Mouse (Mus musculus): ENCODE data around the gene Kat5. TPM values are rescaled to one million over a fixed set of nuclear protein-coding genes. Genes with fewer than 3 reads are reported as not detected.

Gene Kat5
- total and polyA plus RNA-seq, 3 experiments: 46.5 to 106 (median 62.8) TPM

- TF ChIP-seq PAX5 (IDR thresholded peaks at IDR 0.05; ENCODE audit: low read length): no peak
These were observed at the start of gene Kat5 (continued) for GRCm38 (mm10) chr19:5609547-5610404.

GRCm38 (mm10) chr19:5654720-5655298 is 44.8 kb upstream of the Kat5 start:
- in situ Hi-C loops (cut with MboI; ENCODE audit: low pct_ligation_motif_present, low pct_unique_long_range_greater_than_20kb, low sequenced_read_pairs): no loop called here

GRCm38 (mm10) chr19:5653969-5654719 is 44.1 kb upstream of the Kat5 start:
- H3K27ac ChIP-seq (ENCODE audit: insufficient read depth, low read depth): no peak overlapping the region
- peaks cover 13% of the 10 kb centered on the region for H3K9me3 ChIP-seq (replicated peaks; ENCODE audit: low read length)
- H3K27me3 ChIP-seq (replicated peaks): no peaks in the 10 kb centered on the region
- TF ChIP-seq USF2 (conservative IDR thresholded peaks at IDR 0.05; ENCODE audit: low read depth, low read length): no peak
- TF ChIP-seq BHLHE40 (IDR thresholded peaks at IDR 0.05; ENCODE audit: low read depth, low read length): no peak
- no peak for TF ChIP-seq IRF4 (IDR thresholded peaks at IDR 0.05; ENCODE audit: low read depth, low read length)
- TF ChIP-seq TCF12 (IDR thresholded peaks at IDR 0.05; ENCODE audit: low read depth, low read length): no peak
- no peak for TF ChIP-seq GABPA (IDR thresholded peaks at IDR 0.05; ENCODE audit: insufficient replicate concordance, low read depth, low read length)
- no peak for TF ChIP-seq ELF1 (IDR thresholded peaks at IDR 0.05; ENCODE audit: low read depth, low read length)
- no peak for TF ChIP-seq E2F4 (IDR thresholded peaks at IDR 0.05; ENCODE audit: insufficient replicate concordance, low read depth, low read length)
- TF ChIP-seq JUN (IDR thresholded peaks at IDR 0.05; ENCODE audit: insufficient read depth, low read depth, low read length): no peak
- TF ChIP-seq ETS1 (conservative IDR thresholded peaks at IDR 0.05; ENCODE audit: low read depth, low read length): no peak
- no peak for TF ChIP-seq TBP (conservative IDR thresholded peaks at IDR 0.05; ENCODE audit: low read depth, low read length)
- no peak for TF ChIP-seq MAFK (IDR thresholded peaks at IDR 0.05; ENCODE audit: insufficient replicate concordance, low read length)
- TF ChIP-seq NRF1 (IDR thresholded peaks at IDR 0.05; ENCODE audit: low read depth, low read length): no peak
- no peak for TF ChIP-seq KAT2A (IDR thresholded peaks at IDR 0.05; ENCODE audit: insufficient replicate concordance, low read length)
- TF ChIP-seq POLR2A (IDR thresholded peaks at IDR 0.05; ENCODE audit: low read depth, low read length): no peak
- TF ChIP-seq CHD2 (IDR thresholded peaks at IDR 0.05; ENCODE audit: low read length): no peak
- TF ChIP-seq ZKSCAN1 (IDR thresholded peaks at IDR 0.05; ENCODE audit: borderline replicate concordance, low read depth, low read length): no peak
- no peaks in the 10 kb centered on the region for H3K79me2 ChIP-seq (replicated peaks; ENCODE audit: control insufficient read depth, extremely low read depth, insufficient read depth, poor library complexity, severe bottlenecking)
- no peak for DNase-seq (ENCODE audit: extremely low read depth)
- no peak overlapping the region for H3K9ac ChIP-seq (ENCODE audit: insufficient read depth, low read depth)
- H3K4me1 ChIP-seq (ENCODE audit: control insufficient read depth in 1 of 2, insufficient read depth in 2 of 2): peaks cover 4 to 8% of the 10 kb centered on the region in 2 experiments
- H3K36me3 ChIP-seq (replicated peaks in 1 of 2; ENCODE audit: control insufficient read depth in 1 of 2, insufficient read depth in 1 of 2, low read length in 1 of 2): peaks cover 66 to 88% of the 10 kb centered on the region in 2 experiments
- no peak overlapping the region for H3K4me2 ChIP-seq (ENCODE audit: insufficient read depth, low read depth, poor library complexity, severe bottlenecking)
- in situ Hi-C loops (cut with MboI; ENCODE audit: low pct_ligation_motif_present, low pct_unique_long_range_greater_than_20kb, low sequenced_read_pairs): no loop called here
- dilution Hi-C loops (cut with MboI; ENCODE audit: extremely low pct_ligation_motif_present, extremely low pct_unique_long_range_greater_than_20kb, low sequenced_read_pairs): no loop called here
- H3K4me3 ChIP-seq (replicated peaks in 1 of 3; ENCODE audit: low read depth in 2 of 3, low read length in 2 of 3, poor library complexity in 1 of 3): no peak overlapping the region

More at GRCm38 (mm10) chr19:5654720-5655298, 44.8 kb upstream of the Kat5 start:
- no peak for TF ChIP-seq RAD21 (IDR thresholded peaks at IDR 0.05; ENCODE audit: low read depth, low read length)
- TF ChIP-seq PAX5 (IDR thresholded peaks at IDR 0.05; ENCODE audit: low read length): no peak
- no peak for TF ChIP-seq GABPA (IDR thresholded peaks at IDR 0.05; ENCODE audit: insufficient replicate concordance, low read depth, low read length)
- TF ChIP-seq MAZ (IDR thresholded peaks at IDR 0.05; ENCODE audit: low read depth, low read length): no peak
- TF ChIP-seq UBTF (IDR thresholded peaks at IDR 0.05; ENCODE audit: low read depth, low read length): no peak
- TF ChIP-seq KAT2A (IDR thresholded peaks at IDR 0.05; ENCODE audit: insufficient replicate concordance, low read length): no peak
- TF ChIP-seq NRF1 (IDR thresholded peaks at IDR 0.05; ENCODE audit: low read depth, low read length): no peak
- no peak for TF ChIP-seq RCOR1 (conservative IDR thresholded peaks at IDR 0.05; ENCODE audit: low read depth, low read length)
- no peak for TF ChIP-seq SMC3 (IDR thresholded peaks at IDR 0.05; ENCODE audit: low read depth, low read length)
- no peak for TF ChIP-seq CHD1 (IDR thresholded peaks at IDR 0.05; ENCODE audit: low read depth, low read length)
- TF ChIP-seq ZNF384 (IDR thresholded peaks at IDR 0.05; ENCODE audit: low read depth, low read length): no peak
- TF ChIP-seq MXI1 (IDR thresholded peaks at IDR 0.05; ENCODE audit: low read depth, low read length): no peak
- no peak for TF ChIP-seq SIN3A (IDR thresholded peaks at IDR 0.05; ENCODE audit: low read length)
- H3K4me3 ChIP-seq (replicated peaks in 1 of 3; ENCODE audit: low read depth in 2 of 3, low read length in 2 of 3, poor library complexity in 1 of 3): no peak overlapping the region
- peaks cover 0 to 2% of the 10 kb centered on the region in 2 experiments; a peak in 2 of 4 replicates for H3K4me1 ChIP-seq (ENCODE audit: control insufficient read depth in 1 of 2, insufficient read depth in 2 of 2)
- no peak overlapping the region for H3K9ac ChIP-seq (ENCODE audit: insufficient read depth, low read depth)
- H3K4me2 ChIP-seq (ENCODE audit: insufficient read depth, low read depth, poor library complexity, severe bottlenecking): no peak overlapping the region
- DNase-seq (ENCODE audit: extremely low read depth): no peak
- H3K27me3 ChIP-seq (replicated peaks): no peaks in the 10 kb centered on the region
- peaks cover 71 to 92% of the 10 kb centered on the region in 2 experiments for H3K36me3 ChIP-seq (replicated peaks in 1 of 2; ENCODE audit: control insufficient read depth in 1 of 2, insufficient read depth in 1 of 2, low read length in 1 of 2)
- H3K79me2 ChIP-seq (replicated peaks; ENCODE audit: control insufficient read depth, extremely low read depth, insufficient read depth, poor library complexity, severe bottlenecking): no peaks in the 10 kb centered on the region
- no peak overlapping the region for H3K27ac ChIP-seq (ENCODE audit: insufficient read depth, low read depth)
- dilution Hi-C loops (cut with MboI; ENCODE audit: extremely low pct_ligation_motif_present, extremely low pct_unique_long_range_greater_than_20kb, low sequenced_read_pairs): no loop called here
- H3K9me3 ChIP-seq (replicated peaks; ENCODE audit: low read length): peaks cover 13% of the 10 kb centered on the region
